Mouse (Mus musculus) stomach, postnatal 0 days (tissue): ENCODE results near the gene Olfr1094. TPM values are rescaled to one million over a fixed set of nuclear protein-coding genes. Genes with fewer than 3 reads are reported as not detected.

Source experiments
- ATAC-seq: fragments of 200-750 bp; cut with Nextera tagmentation; 2 replicates; pipeline ENCODE4 v1.8.0; 2017; ENCODE audit not compliant: low FRiP score, low TSS enrichment
- DNase-seq: peaks from one replicate; pipeline ENCODE4 v3.0.0-alpha.2; 2016; ENCODE audit warnings: low spot score
- H3K27ac ChIP-seq: fragments of 300-500 bp; sonication (generic); replicated peaks from 2 replicates; pipeline ENCODE4 v1.5.1; 2014; ENCODE audit warnings: mild to moderate bottlenecking, control low read depth
- H3K27me3 ChIP-seq: fragments of 300-500 bp; sonication (generic); 2 replicates; pipeline ENCODE4 v1.6.1; 2014; ENCODE audit warnings: low read length; ENCODE audit not compliant: control insufficient read depth, insufficient read depth
- H3K36me3 ChIP-seq: fragments of 300-500 bp; sonication (generic); 2 replicates; pipeline ENCODE4 v1.6.1; 2014; ENCODE audit warnings: low read length, mixed read lengths; ENCODE audit not compliant: control insufficient read depth, insufficient read depth
- H3K4me1 ChIP-seq: fragments of 300-500 bp; sonication (generic); replicated peaks from 2 replicates; pipeline ENCODE4 v1.6.1; 2014; ENCODE audit warnings: antibody characterized with exemption; ENCODE audit not compliant: control insufficient read depth, insufficient read depth
- H3K4me2 ChIP-seq: fragments of 300-500 bp; sonication (generic); replicated peaks from 2 replicates; pipeline ENCODE4 v1.6.1; 2014; ENCODE audit warnings: low read depth, mild to moderate bottlenecking, control low read depth, moderate library complexity
- H3K4me3 ChIP-seq: fragments of 300-500 bp; sonication (generic); 2 replicates; pipeline ENCODE4 v1.5.1; 2014; ENCODE audit warnings: low read depth, low read length, control low read depth
- H3K9ac ChIP-seq: fragments of 300-500 bp; sonication (generic); 2 replicates; pipeline ENCODE4 v1.6.1; 2014; ENCODE audit warnings: mild to moderate bottlenecking, low read length, control low read depth, mixed read lengths
- H3K9me3 ChIP-seq: fragments of 300-500 bp; sonication (generic); 2 replicates; pipeline ENCODE4 v1.6.1; 2016; ENCODE audit warnings: low read length; ENCODE audit not compliant: control insufficient read depth
- CTCF ChIP-seq: IDR thresholded peaks from 2 replicates; pipeline ENCODE4 v1.5.1; 2016; ENCODE audit warnings: antibody characterized with exemption, low read depth, mild to moderate bottlenecking, moderate library complexity
- EP300 ChIP-seq: optimal IDR thresholded peaks from 2 replicates; pipeline ENCODE3; 2016; ENCODE audit warnings: antibody characterized with exemption
- WGBS: fragments of 180-500 bp; shearing (Covaris S2); extraction: QIAGEN DNeasy Blood & Tissue Kit; methylation state at CpG from one replicate; pipeline ENCODE4 v1.1.7; 2014; 5-methylcytosine and 5-hydroxymethylcytosine counted together
- polyA plus RNA-seq: library from polyadenylated mRNA; unstranded; fragments of >200 nt; fragmentation: Nextera tagmentation; extraction: Ambion mirVana; gene quantifications from 2 replicates; pipeline ENCODE4 v1.2.1, GENCODE M21; 2015

Olfr1094 gene
- 0.06 TPM in 1 of 2 replicates, not detected in the other for polyA plus RNA-seq

DNA sequence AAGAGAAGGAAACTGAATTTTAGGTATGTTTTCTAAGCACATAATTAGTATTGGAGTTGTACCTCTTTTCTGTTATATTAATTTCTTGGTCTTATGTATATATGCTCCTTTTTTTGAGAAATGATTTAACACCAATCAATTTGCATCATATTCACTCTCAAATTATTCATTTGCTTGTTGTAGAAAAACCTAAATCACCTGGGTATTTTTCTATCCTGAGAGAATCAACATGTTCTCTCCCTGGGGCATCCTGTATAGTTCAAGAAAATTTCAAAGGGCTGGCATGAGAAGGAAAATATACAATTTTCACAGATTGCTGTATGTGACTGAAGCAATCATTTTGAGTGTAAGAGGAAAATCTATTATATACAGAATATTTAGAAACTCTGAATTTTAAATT is at the start of gene Olfr1094:
Gene Olfr1094, plus strand, starts transcription at position 301 of the 400 bp plus-strand sequence.
- H3K9me3 ChIP-seq = no peaks in the 10 kb centered on the region
- H3K27me3 ChIP-seq = no peaks in the 10 kb centered on the region
- H3K9ac ChIP-seq = no peak within 1 kb of the TSS
- no peaks in the 10 kb centered on the region for H3K4me1 ChIP-seq
- no peak within 1 kb of the TSS for H3K4me2 ChIP-seq
- ATAC-seq (no peak), DNase-seq (no peak)
- no peak for TF ChIP-seq EP300
- TF ChIP-seq CTCF = no peak
- no peaks in the 10 kb centered on the region for H3K36me3 ChIP-seq
- no peak within 1 kb of the TSS for H3K4me3 ChIP-seq
- no peak within 1 kb of the TSS for H3K27ac ChIP-seq

DNA sequence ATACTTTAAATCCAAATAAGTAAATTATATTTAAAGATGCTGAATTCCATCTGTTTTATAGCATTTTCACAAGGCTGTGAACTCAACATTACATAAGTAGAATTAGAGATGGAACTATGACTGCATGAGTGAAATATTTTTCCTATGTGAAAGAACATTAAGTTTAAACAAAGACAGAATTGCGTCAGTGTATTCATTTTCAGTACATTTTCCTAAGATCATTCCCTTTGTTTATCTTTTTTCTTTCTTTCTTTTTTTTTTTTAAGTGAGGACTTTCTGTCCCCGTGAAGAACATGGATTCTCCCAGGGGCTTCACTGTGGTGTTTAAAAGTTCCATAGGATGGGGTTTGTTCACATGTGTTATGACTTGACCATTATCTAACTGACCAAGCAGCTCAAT is 42.3 kb upstream of the Olfr1094 start, which contains the start of gene Olfr1093:
Gene Olfr1093, plus strand, starts transcription at position 301 of the 400 bp plus-strand sequence.
- WGBS = 52% methylated on average over 2 of the region's 2 CpGs
- DNase-seq = no peak
- Histone ChIP-seq H3K9me3 (no peaks in the 10 kb centered on the region), H3K4me3 (no peak within 1 kb of the TSS), H3K4me1 (no peaks in the 10 kb centered on the region), H3K36me3 (no peaks in the 10 kb centered on the region), H3K27ac (no peak within 1 kb of the TSS), H3K27me3 (no peaks in the 10 kb centered on the region), H3K4me2 (no peak within 1 kb of the TSS), H3K9ac (no peak within 1 kb of the TSS)
- TF ChIP-seq CTCF (no peak), EP300 (no peak)
- no peak for ATAC-seq

DNA sequence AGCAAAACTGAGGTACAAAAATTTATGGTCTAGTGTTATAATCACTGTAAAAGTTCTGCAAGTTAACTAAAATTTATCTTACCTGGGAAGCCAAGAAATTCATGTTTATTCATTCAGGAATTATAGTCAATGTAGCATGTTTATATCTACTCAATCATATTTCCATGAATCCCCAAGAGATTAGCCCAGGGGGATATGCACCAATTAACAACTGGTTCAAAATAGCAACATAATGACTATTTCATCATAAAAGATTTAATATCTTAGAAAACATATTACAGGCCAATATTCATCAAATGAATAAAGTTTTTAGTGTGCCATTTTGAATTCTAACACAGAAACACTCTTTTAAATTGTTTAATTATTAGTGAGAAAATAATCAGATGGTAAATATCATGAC is 14.5 kb upstream of the Olfr1094 start, which contains the start of gene Olfr141:
Gene Olfr141, minus strand, starts transcription at position 101 of the 400 bp plus-strand sequence.
- no peak for TF ChIP-seq CTCF
- no peak for TF ChIP-seq EP300
- no peak for ATAC-seq
- Histone ChIP-seq H3K27me3 (no peaks in the 10 kb centered on the region), H3K9me3 (no peaks in the 10 kb centered on the region), H3K4me1 (no peaks in the 10 kb centered on the region), H3K4me3 (no peak within 1 kb of the TSS), H3K36me3 (no peaks in the 10 kb centered on the region), H3K27ac (no peak within 1 kb of the TSS), H3K4me2 (no peak within 1 kb of the TSS), H3K9ac (no peak within 1 kb of the TSS)
- no peak for DNase-seq

DNA sequence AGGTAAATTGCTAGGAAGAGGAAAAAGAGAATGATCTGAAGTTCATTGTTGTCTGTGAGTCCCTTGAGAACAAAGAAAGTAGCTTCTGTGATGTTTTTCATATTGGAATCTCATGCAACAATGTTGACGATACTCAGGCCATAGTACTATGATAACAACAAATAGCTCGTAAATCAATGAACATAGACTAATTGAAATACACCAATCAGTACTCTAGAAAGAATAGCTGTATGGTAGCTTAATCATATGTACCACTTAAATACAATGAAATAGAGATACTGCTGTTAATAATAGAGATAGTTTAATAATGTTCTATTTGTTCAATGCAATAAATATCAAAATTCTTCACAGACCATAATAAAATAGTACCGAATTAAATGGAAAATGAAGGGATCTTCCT is 27.1 kb downstream of the Olfr1094 start, which contains the start of gene Olfr1095:
Gene Olfr1095, minus strand, starts transcription at position 101 of the 400 bp plus-strand sequence.
- Histone ChIP-seq H3K27ac (no peak within 1 kb of the TSS), H3K9me3 (no peaks in the 10 kb centered on the region), H3K27me3 (no peaks in the 10 kb centered on the region), H3K36me3 (no peaks in the 10 kb centered on the region), H3K9ac (no peak within 1 kb of the TSS), H3K4me3 (no peak within 1 kb of the TSS), H3K4me2 (no peak within 1 kb of the TSS), H3K4me1 (no peaks in the 10 kb centered on the region)
- ATAC-seq (no peak), DNase-seq (no peak)
- TF ChIP-seq CTCF (no peak), EP300 (no peak)
- WGBS = 90% methylated on average over 3 of the region's 3 CpGs

DNA sequence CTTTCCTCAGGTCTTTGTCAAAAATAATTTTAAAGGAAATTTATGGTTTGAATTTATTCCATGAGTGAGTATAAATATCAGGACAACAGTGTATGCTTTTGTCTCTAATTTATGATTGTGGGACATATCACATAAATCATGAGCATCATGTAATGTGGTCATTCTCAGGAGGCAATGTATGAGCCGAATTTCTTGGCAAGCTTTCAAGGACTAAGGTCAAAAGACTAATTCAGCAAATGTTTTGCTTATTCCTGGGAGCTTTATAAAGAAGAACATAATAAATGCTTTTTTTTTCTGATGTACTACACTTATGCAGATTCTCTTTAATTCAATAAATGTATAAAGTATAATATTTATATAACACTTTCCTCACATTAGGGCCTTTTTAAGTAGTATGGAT is 50.2 kb downstream of the Olfr1094 start, which contains the start of gene Gm13723:
Gene Gm13723, minus strand, starts transcription at position 101 of the 400 bp plus-strand sequence.
- H3K9ac ChIP-seq = no peak within 1 kb of the TSS
- no peaks in the 10 kb centered on the region for H3K9me3 ChIP-seq
- WGBS = 31% methylated on average over 1 of the region's 1 CpGs
- no peak for ATAC-seq
- TF ChIP-seq EP300 (no peak), CTCF (no peak)
- H3K4me3 ChIP-seq = no peak within 1 kb of the TSS
- H3K4me1 ChIP-seq = no peaks in the 10 kb centered on the region
- H3K27ac ChIP-seq = no peak within 1 kb of the TSS
- no peak for DNase-seq
- no peak within 1 kb of the TSS for H3K4me2 ChIP-seq
- H3K27me3 ChIP-seq = no peaks in the 10 kb centered on the region
- no peaks in the 10 kb centered on the region for H3K36me3 ChIP-seq

Other genes with a start within 250 kb of the Olfr1094 start
- not detected in 2 replicates for gene Olfr1082, start 225.7 kb upstream of the Olfr1094 start, polyA plus RNA-seq
- not detected in 2 replicates for gene Olfr1084, start 184.9 kb upstream of the Olfr1094 start, polyA plus RNA-seq
- not detected in 2 replicates for gene Olfr1085, start 162.6 kb upstream of the Olfr1094 start, polyA plus RNA-seq
- not detected in 2 replicates for gene Olfr1086, start 144.6 kb upstream of the Olfr1094 start, polyA plus RNA-seq
- not detected in 2 replicates for gene Olfr1087, start 126.3 kb upstream of the Olfr1094 start, polyA plus RNA-seq
- not detected in 2 replicates for gene Olfr1089, start 91.0 kb upstream of the Olfr1094 start, polyA plus RNA-seq
- not detected in 2 replicates for gene Olfr1090, start 65.7 kb upstream of the Olfr1094 start, polyA plus RNA-seq
- gene Olfr1093, start 42.2 kb upstream of the Olfr1094 start, polyA plus RNA-seq = not detected in 2 replicates
- not detected in 2 replicates for gene Olfr141, start 14.6 kb upstream of the Olfr1094 start, polyA plus RNA-seq
- gene Olfr1095, start 27.0 kb downstream of the Olfr1094 start, polyA plus RNA-seq = not detected in 2 replicates
- gene Gm13723, start 50.1 kb downstream of the Olfr1094 start, polyA plus RNA-seq = not detected in 2 replicates
- gene Olfr1097, start 67.6 kb downstream of the Olfr1094 start, polyA plus RNA-seq = not detected in 2 replicates
- not detected in 2 replicates for gene Olfr1098, start 99.9 kb downstream of the Olfr1094 start, polyA plus RNA-seq
- gene Olfr1099, start 136.0 kb downstream of the Olfr1094 start, polyA plus RNA-seq = not detected in 2 replicates
- gene Olfr1100, start 155.3 kb downstream of the Olfr1094 start, polyA plus RNA-seq = not detected in 2 replicates
- gene Olfr1101, start 166.6 kb downstream of the Olfr1094 start, polyA plus RNA-seq = not detected in 2 replicates
- not detected in 2 replicates for gene Olfr1102, start 173.7 kb downstream of the Olfr1094 start, polyA plus RNA-seq
- gene Olfr1104, start 202.4 kb downstream of the Olfr1094 start, polyA plus RNA-seq = not detected in 2 replicates
- not detected in 2 replicates for gene Olfr1105, start 211.9 kb downstream of the Olfr1094 start, polyA plus RNA-seq
- not detected in 2 replicates for gene Olfr1106, start 227.6 kb downstream of the Olfr1094 start, polyA plus RNA-seq